Comparison of ENCODE assay signal across 16 mouse cellular contexts in genomic region chr11:22978215-22978614, GRCm38 (mm10). TPM values are rescaled to one million over a fixed set of nuclear protein-coding genes. Genes with fewer than 3 reads are reported as not detected.
DNase-seq lines count a peak whose midpoint lies in the region; TF ChIP-seq lines count a peak whose summit lies in the region.
"Had no signal": no experiment of that assay in that cellular context is flagged by ENCODE, and none has a peak within 500 bp of the region (broad histone marks: within the 10 kb centered on the region; RNA-seq: fewer than 3 reads in every experiment).

No protein-coding gene starts in this region.

- no peak for TF ChIP-seq POLR2A in MEL (IDR thresholded peaks at IDR 0.05; ENCODE audit: control insufficient read depth in 1 of 2, insufficient read depth in 1 of 2, low read depth in 1 of 2, low read length in 2 of 2, poor library complexity in 1 of 2)
- no peak for TF ChIP-seq POLR2A in cortical plate, adult 2 months (IDR thresholded peaks at IDR 0.05; ENCODE audit: extremely low read depth, insufficient read depth, low read length)

- no peak overlapping the region for H3K9ac ChIP-seq in MEL (ENCODE audit: control insufficient read depth, low read depth, low read length, poor library complexity, severe bottlenecking)
- H3K9ac ChIP-seq: embryonic facial prominence, embryonic 13.5 days; heart, embryonic 13.5 days; hindbrain, embryonic 12.5 days had no signal

- DNase-seq in cerebellum, postnatal 10 days = peak; percentile 28 to 35
- DNase-seq in cerebellum, adult 18-20 months = no peak
- DNase-seq in left cerebral cortex, postnatal 4 days = peak; percentile 10
- no peak for DNase-seq in left cerebral cortex, postnatal 25 days (ENCODE audit: low spot score in 2 of 2)
- DNase-seq in MEL (ENCODE audit: low read depth, low spot score) = no peak
- DNase-seq in yolk sac, embryonic 10.5 days (ENCODE audit: low spot score) = no peak
- DNase-seq: adrenal gland, adult 8-10 months; adrenal gland, postnatal 36 days; gastrocnemius, adult 2 months; gastrocnemius, postnatal 25 days; heart, postnatal 36 days had no signal

- H3K9me3 ChIP-seq in MEL (replicated peaks; ENCODE audit: insufficient read depth, low read length) = no peaks in the 10 kb centered on the region

- intact Hi-C loops in left cerebral cortex, postnatal 4 days (cut with DNase I) = no loop called here
- intact Hi-C loops in left cerebral cortex, postnatal 25 days (cut with DNase I) = loop anchor here (10.0 kb wide), 3 partner anchors 463 to 753 kb away; partner anchors contain the start of gene Tmem17

- H3K4me1 ChIP-seq in MEL (ENCODE audit: control insufficient read depth in 1 of 2, insufficient read depth in 2 of 2, low read length in 2 of 2) = peaks cover 9 to 21% of the 10 kb centered on the region in 2 experiments; a peak in 3 of 4 replicates
- H3K4me1 ChIP-seq in cortical plate, adult 2 months (ENCODE audit: control insufficient read depth, insufficient read depth, low read length) = peaks cover 8% of the 10 kb centered on the region

- no peak for TF ChIP-seq EP300 in MEL (IDR thresholded peaks at IDR 0.05; ENCODE audit: low read depth in 1 of 2, low read length in 2 of 2)

- peaks cover 0 to 47% of the 10 kb centered on the region in 2 experiments; a peak in 3 of 4 replicates for H3K36me3 ChIP-seq in MEL (ENCODE audit: control insufficient read depth in 1 of 2, insufficient read depth in 2 of 2, low read length in 2 of 2)

- no peak overlapping the region for H3K27ac ChIP-seq in MEL (ENCODE audit: control insufficient read depth, low read depth, low read length)
- H3K27ac ChIP-seq in cortical plate, adult 2 months (ENCODE audit: insufficient read depth, low read length) = no peak overlapping the region
- H3K27ac ChIP-seq: embryonic facial prominence, embryonic 13.5 days; forebrain, embryonic 10.5 days; gastrocnemius, adult 2 months; heart, embryonic 13.5 days; hindbrain, embryonic 12.5 days had no signal

- no peak for TF ChIP-seq RAD21 in MEL (IDR thresholded peaks at IDR 0.05; ENCODE audit: low read depth, low read length)

- H3K4me3 ChIP-seq in MEL (ENCODE audit: control insufficient read depth in 1 of 2, insufficient read depth in 1 of 2, low read depth in 2 of 2, low read length in 2 of 2) = no peak overlapping the region
- H3K4me3 ChIP-seq in cortical plate, adult 2 months (ENCODE audit: insufficient read depth, low read length) = peak overlapping the region; percentile 8; the same call in 1 of the 2 replicates
- H3K4me3 ChIP-seq: embryonic facial prominence, embryonic 13.5 days; forebrain, embryonic 10.5 days; gastrocnemius, adult 2 months; heart, embryonic 13.5 days; hindbrain, embryonic 12.5 days had no signal

- TF ChIP-seq CTCF in MEL (IDR thresholded peaks at IDR 0.05 in 2 of 3, conservative IDR thresholded peaks at IDR 0.05 in 1 of 3; ENCODE audit: control insufficient read depth in 1 of 3, insufficient read depth in 1 of 3, low read depth in 2 of 3, low read length in 3 of 3, poor library complexity in 1 of 3, severe bottlenecking in 1 of 3) = no peak
- TF ChIP-seq CTCF in cortical plate, adult 2 months (IDR thresholded peaks at IDR 0.05; ENCODE audit: extremely low read depth, insufficient read depth, low read length) = no peak

- H3K79me2 ChIP-seq in MEL (ENCODE audit: control insufficient read depth, insufficient read depth, low read length, poor library complexity) = peaks cover 67% of the 10 kb centered on the region

- H3K27me3 ChIP-seq in MEL (ENCODE audit: control insufficient read depth in 1 of 2, insufficient read depth in 2 of 2, low read length in 2 of 2) = no peaks in the 10 kb centered on the region
- H3K27me3 ChIP-seq: embryonic facial prominence, embryonic 13.5 days; heart, embryonic 13.5 days; hindbrain, embryonic 12.5 days had no signal

TF ChIP-seq in MEL, 35 proteins besides CTCF, POLR2A, EP300 and RAD21:
- no peak for TF ChIP-seq ELF1 (IDR thresholded peaks at IDR 0.05; ENCODE audit: low read depth, low read length)
- TF ChIP-seq NELFE (IDR thresholded peaks at IDR 0.05; ENCODE audit: low read depth, low read length) = 0 out of 2 replicates have a peak, but pooled peaks have one; percentile 15

RNA-seq across cellular contexts. Expression of gene Gm28048, which starts 3.7 kb away (rescaled TPM):
- total RNA-seq in left cerebral cortex, postnatal 4 days (2021) = 1 to 10 TPM; 2.2 to 2.9 TPM
- total RNA-seq in left cerebral cortex, postnatal 25 days (2021) = 10 to 100 TPM; 11.3 to 16.0 TPM
- 11.8 and 15.0 TPM in 2 replicates for total RNA-seq in MEL (2012; rRNA removed)
- polyA plus RNA-seq in MEL (2012; ENCODE audit: insufficient read depth in 1 of 2, insufficient read length in 2 of 2, low read depth in 1 of 2, low replicate concordance in 2 of 2, missing spikeins in 1 of 2) = 1 to 10 TPM in 1 of 2 experiments, not detected in 1; 8.6 TPM
- polyA plus RNA-seq in cortical plate, adult 2 months (2012; rRNA removed) = 4.5 and 7.3 TPM in 2 replicates

RNA-seq across cellular contexts. Expression of gene Commd1, which starts 4.0 kb away (rescaled TPM):
- total RNA-seq in left cerebral cortex, postnatal 4 days (2021) = 10 to 100 TPM; 60.6 to 68.7 TPM
- total RNA-seq in left cerebral cortex, postnatal 25 days (2021) = 10 to 100 TPM; 40.3 to 47.2 TPM
- total RNA-seq in MEL (2012; rRNA removed) = 113 and 128 TPM in 2 replicates
- 100 to 1,000 TPM in 1 of 2 experiments, not detected in 1; 102 TPM for polyA plus RNA-seq in MEL (2012; ENCODE audit: insufficient read depth in 1 of 2, insufficient read length in 2 of 2, low read depth in 1 of 2, low replicate concordance in 2 of 2, missing spikeins in 1 of 2)
- 39.4 TPM in 2 replicates for polyA plus RNA-seq in cortical plate, adult 2 months (2012; rRNA removed)

RNA-seq across cellular contexts. Expression of gene Zrsr1, which starts 6.4 kb away (rescaled TPM):
- 10 to 100 TPM; 28.8 to 33.1 TPM for total RNA-seq in left cerebral cortex, postnatal 4 days (2021)
- total RNA-seq in left cerebral cortex, postnatal 25 days (2021) = 10 to 100 TPM; 59.0 to 60.9 TPM
- 10.4 and 11.3 TPM in 2 replicates for total RNA-seq in MEL (2012; rRNA removed)
- polyA plus RNA-seq in MEL (2012; ENCODE audit: insufficient read depth in 1 of 2, insufficient read length in 2 of 2, low read depth in 1 of 2, low replicate concordance in 2 of 2, missing spikeins in 1 of 2) = 10 to 100 TPM in 1 of 2 experiments, not detected in 1; 15.8 TPM
- 54.6 and 58.5 TPM in 2 replicates for polyA plus RNA-seq in cortical plate, adult 2 months (2012; rRNA removed)

RNA-seq across cellular contexts. Expression of gene Cct4, which starts 12.1 kb away (rescaled TPM):
- 100 to 1,000 TPM; 194 to 197 TPM for total RNA-seq in left cerebral cortex, postnatal 4 days (2021)
- 100 to 1,000 TPM; 101 to 109 TPM for total RNA-seq in left cerebral cortex, postnatal 25 days (2021)
- total RNA-seq in MEL (2012; rRNA removed) = 552 and 588 TPM in 2 replicates
- 100 to 1,000 TPM; 387 to 567 TPM for polyA plus RNA-seq in MEL (2012; ENCODE audit: insufficient read depth in 1 of 2, insufficient read length in 2 of 2, low read depth in 1 of 2, low replicate concordance in 2 of 2, missing spikeins in 1 of 2)
- polyA plus RNA-seq in cortical plate, adult 2 months (2012; rRNA removed) = 62.2 and 64.7 TPM in 2 replicates

RNA-seq across cellular contexts. Expression of gene Fam161a, which starts 29.1 kb away (rescaled TPM):
- 1 to 10 TPM; 3.9 to 4.3 TPM for total RNA-seq in left cerebral cortex, postnatal 4 days (2021)
- total RNA-seq in left cerebral cortex, postnatal 25 days (2021) = 1 to 10 TPM; 2.5 to 4.9 TPM
- 0.27 and 0.65 TPM in 2 replicates for total RNA-seq in MEL (2012; rRNA removed)
- 1 to 10 TPM in 1 of 2 experiments, not detected in 1; 1.0 TPM for polyA plus RNA-seq in MEL (2012; ENCODE audit: insufficient read depth in 1 of 2, insufficient read length in 2 of 2, low read depth in 1 of 2, low replicate concordance in 2 of 2, missing spikeins in 1 of 2)
- polyA plus RNA-seq in cortical plate, adult 2 months (2012; rRNA removed) = 3.5 and 5.3 TPM in 2 replicates

Comparison
In these comparisons a context has a peak if more than half of its experiments do, and no peak if none do; other contexts are left out.
1. DNase-seq: peak in cerebellum, postnatal 10 days (2 of 2) and left cerebral cortex, postnatal 4 days (single experiment); none in cerebellum, adult 18-20 months (0 of 2), left cerebral cortex, postnatal 25 days (0 of 2), MEL (single experiment) and yolk sac, embryonic 10.5 days (single experiment).